Mouse (Mus musculus): ENCODE data around the gene Gfod1. TPM values are rescaled to one million over a fixed set of nuclear protein-coding genes. Genes with fewer than 3 reads are reported as not detected.

The Gfod1 gene
- polyA plus RNA-seq, 1 experiment from 2014 or later, result 2.3 TPM

GRCm38 (mm10) chr13:43220635-43221034 is 83.3 kb downstream of the Gfod1 start:
- WGBS, result 74% methylated on average over 1 of the region's 1 CpGs
- Histone ChIP-seq H3K4me1 (no peaks in the 10 kb centered on the region), H3K36me3 (no peaks in the 10 kb centered on the region), H3K4me3 (no peak overlapping the region), H3K9ac (replicated peaks) (no peak overlapping the region), H3K27ac (replicated peaks) (no peak overlapping the region), H3K9me3 (no peaks in the 10 kb centered on the region), H3K27me3 (no peaks in the 10 kb centered on the region), H3K4me2 (replicated peaks) (no peak overlapping the region)
- ATAC-seq (replicated peaks), result no peak

- H3K9ac ChIP-seq (replicated peaks), result no peak overlapping the region
- no peak overlapping the region for H3K4me2 ChIP-seq (replicated peaks)
- WGBS, result 60% methylated on average over 4 of the region's 4 CpGs
- no peaks in the 10 kb centered on the region for H3K36me3 ChIP-seq
- no peak for ATAC-seq (replicated peaks)
- no peak overlapping the region for H3K27ac ChIP-seq (replicated peaks)
- 0 out of 2 replicates have a peak, but pooled peaks cover 2% of the 10 kb centered on the region for H3K4me1 ChIP-seq
- no peaks in the 10 kb centered on the region for H3K27me3 ChIP-seq
- H3K9me3 ChIP-seq, result no peaks in the 10 kb centered on the region
- H3K4me3 ChIP-seq, result no peak overlapping the region
Observed at GRCm38 (mm10) chr13:43218764-43219163, 85.2 kb downstream of the Gfod1 start.

GRCm38 (mm10) chr13:43218284-43218683 is 85.7 kb downstream of the Gfod1 start:
- H3K9ac ChIP-seq (replicated peaks), result no peak overlapping the region
- 67% methylated on average over 4 of the region's 4 CpGs for WGBS

GRCm38 (mm10) chr13:43217686-43218085 is 86.3 kb downstream of the Gfod1 start:
- H3K4me3 ChIP-seq, result no peak overlapping the region
- H3K4me1 ChIP-seq, result 0 out of 2 replicates have a peak, but pooled peaks cover 2% of the 10 kb centered on the region

More at GRCm38 (mm10) chr13:43218284-43218683, 85.7 kb downstream of the Gfod1 start:
- ATAC-seq (replicated peaks), result no peak
- Histone ChIP-seq H3K27ac (replicated peaks) (no peak overlapping the region), H3K36me3 (no peaks in the 10 kb centered on the region), H3K4me1 (0 out of 2 replicates have a peak, but pooled peaks cover 2% of the 10 kb centered on the region), H3K9me3 (no peaks in the 10 kb centered on the region), H3K27me3 (no peaks in the 10 kb centered on the region), H3K4me3 (no peak overlapping the region), H3K4me2 (replicated peaks) (no peak overlapping the region)

GRCm38 (mm10) chr13:43217059-43217458 is 86.9 kb downstream of the Gfod1 start:
- Histone ChIP-seq H3K9me3 (no peaks in the 10 kb centered on the region), H3K36me3 (no peaks in the 10 kb centered on the region), H3K27me3 (no peaks in the 10 kb centered on the region), H3K4me3 (no peak overlapping the region), H3K9ac (replicated peaks) (no peak overlapping the region), H3K4me1 (0 out of 2 replicates have a peak, but pooled peaks cover 2% of the 10 kb centered on the region), H3K27ac (replicated peaks) (no peak overlapping the region), H3K4me2 (replicated peaks) (no peak overlapping the region)
- 91% methylated on average over 8 of the region's 8 CpGs for WGBS
- no peak for ATAC-seq (replicated peaks)

More at GRCm38 (mm10) chr13:43217686-43218085, 86.3 kb downstream of the Gfod1 start:
- H3K4me2 ChIP-seq (replicated peaks), result no peak overlapping the region
- no peak for ATAC-seq (replicated peaks)
- no peaks in the 10 kb centered on the region for H3K36me3 ChIP-seq
- H3K27ac ChIP-seq (replicated peaks), result no peak overlapping the region
- 78% methylated on average over 4 of the region's 4 CpGs for WGBS
- H3K9me3 ChIP-seq, result no peaks in the 10 kb centered on the region
- no peak overlapping the region for H3K9ac ChIP-seq (replicated peaks)
- H3K27me3 ChIP-seq, result no peaks in the 10 kb centered on the region

- Histone ChIP-seq H3K4me2 (replicated peaks) (no peak overlapping the region), H3K27ac (replicated peaks) (0 out of 2 replicates have a peak overlapping the region, but pooled peaks have one; percentile 27)
Observed at GRCm38 (mm10) chr13:43215994-43216706, 87.8 kb downstream of the Gfod1 start.

GRCm38 (mm10) chr13:43215144-43215993 is 88.6 kb downstream of the Gfod1 start:
- Histone ChIP-seq H3K4me2 (replicated peaks) (no peak overlapping the region; the same call in 1 of the 2 replicates), H3K9me3 (no peaks in the 10 kb centered on the region), H3K9ac (replicated peaks) (no peak overlapping the region), H3K4me1 (0 out of 2 replicates have a peak, but pooled peaks cover 2% of the 10 kb centered on the region), H3K36me3 (no peaks in the 10 kb centered on the region), H3K4me3 (no peak overlapping the region), H3K27ac (replicated peaks) (0 out of 2 replicates have a peak overlapping the region, but pooled peaks have one; percentile 27), H3K27me3 (no peaks in the 10 kb centered on the region)
- peak; percentile 58 for ATAC-seq (replicated peaks)
- WGBS, result 15% methylated on average over 19 of the region's 19 CpGs

More at GRCm38 (mm10) chr13:43215994-43216706, 87.8 kb downstream of the Gfod1 start:
- Histone ChIP-seq H3K4me3 (no peak overlapping the region), H3K27me3 (no peaks in the 10 kb centered on the region), H3K9ac (replicated peaks) (no peak overlapping the region), H3K9me3 (no peaks in the 10 kb centered on the region), H3K4me1 (0 out of 2 replicates have a peak, but pooled peaks cover 2% of the 10 kb centered on the region), H3K36me3 (no peaks in the 10 kb centered on the region)
- 77% methylated on average over 9 of the region's 9 CpGs for WGBS
- ATAC-seq (replicated peaks), result no peak

GRCm38 (mm10) chr13:43212338-43212737 is 91.6 kb downstream of the Gfod1 start:
- Histone ChIP-seq H3K4me2 (replicated peaks) (no peak overlapping the region), H3K36me3 (no peaks in the 10 kb centered on the region), H3K4me1 (0 out of 2 replicates have a peak, but pooled peaks cover 2% of the 10 kb centered on the region), H3K27ac (replicated peaks) (no peak overlapping the region), H3K9me3 (no peaks in the 10 kb centered on the region), H3K4me3 (no peak overlapping the region), H3K27me3 (no peaks in the 10 kb centered on the region), H3K9ac (replicated peaks) (no peak overlapping the region)
- no peak for ATAC-seq (replicated peaks)
- WGBS, result 40% methylated on average over 7 of the region's 7 CpGs

GRCm38 (mm10) chr13:43210956-43211355 is 93.0 kb downstream of the Gfod1 start:
- no peak overlapping the region for H3K27ac ChIP-seq (replicated peaks)
- 93% methylated on average over 5 of the region's 5 CpGs for WGBS
- no peak for ATAC-seq (replicated peaks)

GRCm38 (mm10) chr13:43209560-43209959 is 94.4 kb downstream of the Gfod1 start:
- WGBS, result 69% methylated on average over 5 of the region's 5 CpGs
- Histone ChIP-seq H3K27me3 (no peaks in the 10 kb centered on the region), H3K9ac (replicated peaks) (no peak overlapping the region), H3K9me3 (no peaks in the 10 kb centered on the region), H3K4me2 (replicated peaks) (no peak overlapping the region), H3K36me3 (no peaks in the 10 kb centered on the region), H3K4me3 (no peak overlapping the region), H3K27ac (replicated peaks) (no peak overlapping the region), H3K4me1 (no peaks in the 10 kb centered on the region)
- ATAC-seq (replicated peaks), result no peak

More at GRCm38 (mm10) chr13:43210956-43211355, 93.0 kb downstream of the Gfod1 start:
- no peak overlapping the region for H3K4me3 ChIP-seq
- H3K9ac ChIP-seq (replicated peaks), result no peak overlapping the region
- H3K27me3 ChIP-seq, result no peaks in the 10 kb centered on the region
- no peak overlapping the region for H3K4me2 ChIP-seq (replicated peaks)
- 0 out of 2 replicates have a peak, but pooled peaks cover 2% of the 10 kb centered on the region for H3K4me1 ChIP-seq
- H3K36me3 ChIP-seq, result no peaks in the 10 kb centered on the region
- no peaks in the 10 kb centered on the region for H3K9me3 ChIP-seq

GRCm38 (mm10) chr13:43208914-43209439 is 95.0 kb downstream of the Gfod1 start:
- H3K4me2 ChIP-seq (replicated peaks), result no peak overlapping the region
- no peaks in the 10 kb centered on the region for H3K27me3 ChIP-seq
- WGBS, result 48% methylated on average over 16 of the region's 16 CpGs
- no peaks in the 10 kb centered on the region for H3K9me3 ChIP-seq
- H3K4me3 ChIP-seq, result no peak overlapping the region
- no peaks in the 10 kb centered on the region for H3K4me1 ChIP-seq
- no peaks in the 10 kb centered on the region for H3K36me3 ChIP-seq
- no peak overlapping the region for H3K9ac ChIP-seq (replicated peaks)
- no peak overlapping the region for H3K27ac ChIP-seq (replicated peaks)
- ATAC-seq (replicated peaks), result no peak

Data from forebrain, embryonic 15.5 days (tissue).